Mouse (Mus musculus) liver, embryonic 16.5 days (tissue): ENCODE results near the gene Gpr83. TPM values are rescaled to one million over a fixed set of nuclear protein-coding genes. Genes with fewer than 3 reads are reported as not detected.
"Not testable (repeated sequence)": the region's sequence is repeated elsewhere in the genome, so short reads cannot be mapped to it uniquely, and the experiment has no call there.

Experiments
- ATAC-seq: fragments of 200-750 bp; cut with Nextera tagmentation; 2 replicates; pipeline ENCODE4 v1.8.0; 2017; ENCODE audit warnings: low read depth, mild to moderate bottlenecking, moderate number of reproducible peaks, moderate library complexity
- H3K27ac ChIP-seq: fragments of 300-500 bp; sonication (generic); 2 replicates; pipeline ENCODE4 v1.5.1; 2014; ENCODE audit warnings: mild to moderate bottlenecking, low read length
- H3K27me3 ChIP-seq: fragments of 300-500 bp; sonication (generic); 2 replicates; pipeline ENCODE4 v1.6.1; 2014; ENCODE audit warnings: low read depth, low read length, mixed read lengths; ENCODE audit not compliant: control insufficient read depth, insufficient read depth
- H3K36me3 ChIP-seq: fragments of 300-500 bp; sonication (generic); 2 replicates; pipeline ENCODE4 v1.6.1; 2014; ENCODE audit warnings: mild to moderate bottlenecking; ENCODE audit not compliant: control insufficient read depth, insufficient read depth
- H3K4me1 ChIP-seq: fragments of 300-500 bp; sonication (generic); 2 replicates; pipeline ENCODE4 v1.6.1; 2014; ENCODE audit warnings: low read depth, low read length, mixed read lengths; ENCODE audit not compliant: control insufficient read depth
- H3K4me2 ChIP-seq: fragments of 300-500 bp; sonication (generic); 2 replicates; pipeline ENCODE4 v1.6.1; 2014; ENCODE audit warnings: low read depth, low read length, mixed read lengths
- H3K4me3 ChIP-seq: fragments of 300-500 bp; sonication (generic); 2 replicates; pipeline ENCODE4 v1.5.1; 2014; ENCODE audit warnings: low read depth, mild to moderate bottlenecking, low read length
- H3K9ac ChIP-seq: fragments of 300-500 bp; sonication (generic); 2 replicates; pipeline ENCODE4 v1.6.1; 2014; ENCODE audit warnings: low read depth, low read length
- H3K9me3 ChIP-seq: fragments of 300-500 bp; sonication (generic); replicated peaks from 2 replicates; pipeline ENCODE4 v1.6.1; 2016; ENCODE audit warnings: low read length; ENCODE audit not compliant: control insufficient read depth
- WGBS: fragments of 180-500 bp; shearing (Covaris S2); extraction: QIAGEN DNeasy Blood & Tissue Kit; methylation state at CpG from one replicate; pipeline ENCODE4 v1.1.7; 2014; ENCODE audit not compliant: insufficient replicate concordance; 5-methylcytosine and 5-hydroxymethylcytosine counted together
- polyA plus RNA-seq: library from polyadenylated mRNA; unstranded; fragments of >200 nt; fragmentation: Nextera tagmentation; extraction: Ambion mirVana; gene quantifications from 2 replicates; pipeline ENCODE4 v1.2.1, GENCODE M21; 2015

Gene Gpr83
- polyA plus RNA-seq, 1 experiment from 2014 or later: 0.04 TPM

DNA sequence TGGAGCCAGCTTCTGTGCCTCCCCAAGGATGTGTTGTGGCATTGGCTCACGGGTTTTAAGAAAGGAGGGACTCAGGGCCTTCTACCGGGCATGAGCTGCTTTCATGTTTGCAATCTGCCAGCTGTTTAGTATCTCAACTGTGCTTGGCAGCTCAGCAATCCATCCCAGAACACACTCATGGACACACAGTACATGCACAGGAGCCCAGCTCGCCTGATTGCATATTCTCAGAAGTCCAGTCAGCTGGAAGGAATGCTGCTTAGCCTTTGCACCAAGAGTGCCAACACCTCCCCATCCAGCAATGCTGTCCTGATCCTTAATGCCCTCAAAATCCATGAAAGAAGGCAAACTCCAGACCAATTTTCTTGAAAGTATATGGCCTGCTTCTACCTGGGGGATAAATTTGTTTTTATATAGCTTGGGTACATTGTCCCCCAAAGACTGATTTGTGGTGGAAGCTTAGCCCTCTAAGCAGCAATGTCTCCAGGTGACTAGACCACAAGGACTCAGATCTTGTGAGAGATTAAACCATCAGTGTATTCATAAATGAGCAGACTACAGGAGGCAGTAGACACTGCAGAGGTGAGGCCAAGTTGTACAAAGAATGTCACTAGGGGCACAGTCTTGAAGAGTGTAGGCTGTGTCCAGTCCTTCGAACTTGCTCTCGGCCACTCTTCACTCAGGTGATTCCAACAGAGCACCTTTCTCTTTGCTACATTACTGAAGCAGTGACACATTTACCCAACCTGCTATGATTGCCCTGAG, 15.9 kb downstream of the Gpr83 start:
- 58% methylated on average over 5 of the region's 5 CpGs for WGBS
- H3K4me2 ChIP-seq: no peak overlapping the region
- H3K9ac ChIP-seq: no peak overlapping the region
- H3K27ac ChIP-seq: no peak overlapping the region
- H3K9me3 ChIP-seq: no peaks in the 10 kb centered on the region
- H3K4me3 ChIP-seq: no peak overlapping the region
- no peaks in the 10 kb centered on the region for H3K36me3 ChIP-seq
- no peaks in the 10 kb centered on the region for H3K27me3 ChIP-seq
- no peaks in the 10 kb centered on the region for H3K4me1 ChIP-seq
- no peak for ATAC-seq

DNA sequence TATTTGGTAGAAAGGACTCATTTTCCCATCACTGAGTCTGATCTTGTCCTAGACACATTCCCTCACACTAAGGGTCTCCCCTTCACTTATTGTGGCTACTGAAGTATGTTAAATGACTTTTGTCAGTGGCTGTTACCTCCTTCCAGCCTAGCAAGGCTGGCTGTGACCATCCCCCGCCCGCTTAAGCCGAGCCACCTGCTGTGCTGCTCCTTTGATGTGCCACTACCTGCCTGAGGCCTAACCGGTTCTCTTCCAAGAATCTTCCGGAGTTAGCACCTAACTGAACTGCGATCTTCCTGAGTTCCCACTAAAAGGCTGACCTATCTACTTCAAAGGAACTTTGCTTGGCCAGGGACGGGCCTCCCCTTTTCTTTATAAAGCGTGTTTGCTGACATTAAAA, 16.6 kb downstream of the Gpr83 start:
- not testable (repeated sequence) for H3K4me1 ChIP-seq, H3K4me3 ChIP-seq, H3K36me3 ChIP-seq, H3K27me3 ChIP-seq, ATAC-seq, H3K27ac ChIP-seq, H3K9me3 ChIP-seq, H3K9ac ChIP-seq, H3K4me2 ChIP-seq
- WGBS: 46% methylated on average over 8 of the region's 8 CpGs

DNA sequence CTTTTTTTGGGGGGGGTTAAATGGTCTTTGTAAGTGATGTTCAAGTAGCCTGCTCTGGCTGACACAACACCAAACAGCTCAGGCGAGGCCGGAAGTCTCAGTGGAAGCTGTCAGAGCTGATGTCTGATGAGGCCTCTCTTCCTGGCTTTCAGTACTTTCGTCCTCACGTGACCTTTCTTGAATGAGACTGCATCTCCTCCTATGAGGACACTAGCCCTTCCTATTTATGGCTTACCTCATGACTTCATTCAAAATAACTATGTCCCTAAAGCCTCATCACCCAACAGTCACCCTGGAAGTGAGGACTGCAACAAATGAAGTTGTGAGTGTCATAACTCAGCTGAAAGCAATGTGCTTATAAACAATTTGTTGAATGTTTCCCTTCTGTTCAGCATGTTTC, 24.6 kb downstream of the Gpr83 start:
- 27% methylated on average over 4 of the region's 4 CpGs for WGBS
- Histone ChIP-seq H3K27me3 (no peaks in the 10 kb centered on the region), H3K9me3 (no peaks in the 10 kb centered on the region), H3K4me3 (no peak overlapping the region), H3K9ac (no peak overlapping the region), H3K4me2 (no peak overlapping the region), H3K27ac (no peak overlapping the region), H3K4me1 (no peaks in the 10 kb centered on the region), H3K36me3 (no peaks in the 10 kb centered on the region)
- ATAC-seq: no peak

DNA sequence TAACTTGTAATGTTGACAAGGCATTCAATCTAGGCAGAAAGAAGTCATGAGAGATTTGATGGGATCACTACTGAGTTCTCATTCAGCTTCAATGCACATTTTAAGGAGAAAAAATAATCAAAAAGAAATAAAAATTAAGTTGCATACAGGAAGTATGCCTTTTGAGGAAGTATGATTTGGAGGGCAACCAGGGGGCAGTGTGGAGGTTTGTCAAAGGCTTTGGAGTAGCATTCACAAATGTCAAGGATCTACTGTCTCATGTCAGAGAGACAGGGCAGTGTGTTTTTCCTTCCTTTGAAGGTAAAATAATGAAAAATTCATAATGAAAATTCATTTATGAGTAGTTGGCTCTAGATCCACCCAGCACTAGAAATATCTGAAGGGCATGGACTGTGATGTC, 25.1 kb downstream of the Gpr83 start:
- H3K4me1 ChIP-seq: no peaks in the 10 kb centered on the region
- H3K4me3 ChIP-seq: no peak overlapping the region
- no peaks in the 10 kb centered on the region for H3K9me3 ChIP-seq
- H3K4me2 ChIP-seq: no peak overlapping the region
- no peaks in the 10 kb centered on the region for H3K36me3 ChIP-seq
- no peak for ATAC-seq
- H3K9ac ChIP-seq: no peak overlapping the region
- H3K27me3 ChIP-seq: no peaks in the 10 kb centered on the region
- no peak overlapping the region for H3K27ac ChIP-seq

DNA sequence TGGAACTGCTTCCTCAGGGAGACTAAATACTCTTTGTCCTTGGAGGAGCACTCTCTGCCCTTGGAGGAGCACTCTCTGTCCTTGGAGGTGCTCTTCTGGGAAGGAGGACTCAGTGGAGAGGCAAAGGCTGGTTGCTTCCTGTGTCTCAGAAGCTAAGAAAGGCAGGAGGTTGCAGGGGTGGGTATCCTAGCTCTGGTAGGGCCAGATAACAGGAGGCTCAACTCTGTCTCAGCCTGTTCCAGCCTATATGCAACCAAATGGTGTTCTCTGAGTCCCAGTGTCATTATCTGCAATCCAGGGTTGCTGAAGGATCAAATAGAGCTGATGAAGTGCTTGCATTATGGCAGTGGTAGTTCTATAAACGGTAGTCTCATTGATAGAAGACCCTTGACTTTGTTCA, 25.9 kb downstream of the Gpr83 start:
- Histone ChIP-seq H3K27me3 (no peaks in the 10 kb centered on the region), H3K4me1 (no peaks in the 10 kb centered on the region), H3K9me3 (no peaks in the 10 kb centered on the region), H3K36me3 (no peaks in the 10 kb centered on the region), H3K4me2 (no peak overlapping the region), H3K4me3 (no peak overlapping the region), H3K9ac (no peak overlapping the region), H3K27ac (no peak overlapping the region)
- 22% methylated on average over 1 of the region's 1 CpGs for whole genome bisulfite sequencing
- peak; percentile 67 for ATAC-seq

DNA sequence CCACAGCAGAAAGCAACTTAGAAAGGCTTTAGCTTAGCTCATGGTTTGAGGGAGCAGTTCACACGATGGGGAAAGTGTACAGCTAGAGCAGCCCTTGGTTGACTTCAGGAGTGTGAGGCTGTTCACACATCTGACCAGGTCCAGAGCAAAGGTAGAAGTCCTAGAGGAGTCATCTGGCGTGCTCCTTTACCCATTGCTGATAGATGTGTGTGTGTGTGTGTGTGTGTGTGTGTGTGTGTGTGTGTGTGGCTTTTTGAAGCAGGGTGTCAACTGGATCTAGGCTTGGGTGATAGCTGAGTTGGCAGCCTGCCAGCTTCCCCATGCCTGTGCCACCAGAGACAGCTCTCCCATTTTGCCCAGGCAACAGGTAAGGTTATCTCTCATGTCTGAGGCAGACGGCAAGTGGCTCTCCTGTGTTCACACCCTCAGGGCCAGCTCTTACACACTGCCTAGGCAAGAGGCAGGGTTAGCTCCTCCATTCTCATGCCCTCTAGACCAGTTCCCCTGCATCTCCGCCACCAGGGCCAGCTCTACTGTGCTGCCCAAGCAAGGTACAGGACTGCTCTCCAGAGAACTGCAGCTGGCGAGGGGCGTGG, 27.9 kb downstream of the Gpr83 start:
- Histone ChIP-seq H3K27me3 (no peaks in the 10 kb centered on the region), H3K36me3 (no peaks in the 10 kb centered on the region), H3K4me1 (no peaks in the 10 kb centered on the region), H3K4me2 (no peak overlapping the region), H3K9ac (no peak overlapping the region), H3K9me3 (no peaks in the 10 kb centered on the region), H3K4me3 (no peak overlapping the region), H3K27ac (no peak overlapping the region)
- WGBS: 56% methylated on average over 6 of the region's 6 CpGs
- ATAC-seq: 0 out of 2 replicates have a peak, but pooled peaks have one; percentile 19

DNA sequence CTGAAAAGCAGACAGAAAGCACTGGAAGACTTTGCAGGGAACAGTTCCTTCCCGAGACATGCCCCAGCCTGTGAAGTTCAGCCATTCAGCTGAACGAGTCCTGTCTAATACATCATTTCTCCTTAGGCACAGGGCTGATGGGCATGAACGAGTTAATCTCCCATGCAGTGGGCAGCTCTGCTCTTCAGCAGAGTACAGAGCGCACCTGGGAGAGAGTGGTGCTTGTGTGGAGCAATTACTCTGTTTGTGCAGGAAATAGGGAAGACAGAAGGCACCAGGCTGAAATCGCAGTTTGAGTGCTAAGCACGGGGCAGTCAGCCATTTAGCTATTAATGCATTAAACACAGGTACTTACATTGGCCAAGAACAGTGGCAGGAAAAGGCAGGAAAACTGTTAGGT, 28.7 kb downstream of the Gpr83 start:
- H3K9ac ChIP-seq: no peak overlapping the region
- no peak overlapping the region for H3K4me2 ChIP-seq
- H3K27ac ChIP-seq: no peak overlapping the region
- ATAC-seq: no peak
- H3K4me3 ChIP-seq: no peak overlapping the region
- no peaks in the 10 kb centered on the region for H3K27me3 ChIP-seq
- WGBS: 54% methylated on average over 6 of the region's 6 CpGs
- H3K9me3 ChIP-seq: no peaks in the 10 kb centered on the region
- no peaks in the 10 kb centered on the region for H3K4me1 ChIP-seq
- H3K36me3 ChIP-seq: no peaks in the 10 kb centered on the region

DNA sequence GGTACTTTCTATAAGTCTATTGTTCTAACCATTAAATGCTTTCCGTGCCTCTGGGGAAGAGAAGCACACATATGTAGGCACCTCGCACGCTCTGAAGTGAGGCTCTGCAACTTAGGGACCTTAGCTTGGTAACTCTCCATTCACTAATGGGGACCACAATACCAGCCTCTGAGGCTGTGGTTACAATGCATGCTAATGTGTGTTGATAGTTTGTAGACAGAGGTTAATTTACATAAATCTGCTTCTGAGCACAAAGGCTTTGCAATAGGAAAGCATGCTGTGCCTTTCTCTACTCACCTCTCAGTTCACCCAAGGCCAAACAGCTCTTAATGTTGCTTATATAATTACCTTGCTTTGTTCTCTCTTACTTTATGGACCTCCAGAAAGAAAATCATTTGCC, 30.7 kb downstream of the Gpr83 start:
- 73% methylated on average over 3 of the region's 3 CpGs for WGBS
- H3K4me1 ChIP-seq: no peaks in the 10 kb centered on the region
- H3K4me2 ChIP-seq: no peak overlapping the region
- ATAC-seq: no peak
- no peaks in the 10 kb centered on the region for H3K27me3 ChIP-seq
- no peak overlapping the region for H3K27ac ChIP-seq
- no peak overlapping the region for H3K4me3 ChIP-seq
- H3K9ac ChIP-seq: no peak overlapping the region
- H3K36me3 ChIP-seq: no peaks in the 10 kb centered on the region
- H3K9me3 ChIP-seq: no peaks in the 10 kb centered on the region

DNA sequence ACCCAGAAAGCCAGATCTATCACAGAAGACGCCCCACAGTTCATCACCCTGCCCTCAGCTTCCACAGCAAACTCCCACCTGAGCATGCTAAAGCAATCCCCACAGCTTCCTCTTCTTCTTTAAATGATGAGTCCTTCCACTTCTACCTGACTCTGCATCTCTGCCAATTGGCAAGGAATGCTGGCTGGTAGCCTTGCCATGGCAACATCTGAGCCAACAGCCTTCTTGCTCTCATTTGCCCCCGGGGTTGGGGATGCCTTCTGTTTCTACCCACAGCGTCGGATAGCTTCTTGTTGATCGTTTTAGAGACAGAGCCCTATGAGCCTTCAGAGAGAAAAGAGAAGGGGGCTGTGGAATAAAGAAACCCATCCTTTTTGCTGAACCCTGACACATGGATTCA, 31.9 kb downstream of the Gpr83 start:
- whole genome bisulfite sequencing: 67% methylated on average over 5 of the region's 5 CpGs
- Histone ChIP-seq H3K4me2 (no peak overlapping the region), H3K9ac (no peak overlapping the region), H3K4me3 (no peak overlapping the region), H3K9me3 (no peaks in the 10 kb centered on the region), H3K27me3 (no peaks in the 10 kb centered on the region), H3K36me3 (no peaks in the 10 kb centered on the region), H3K27ac (no peak overlapping the region), H3K4me1 (no peaks in the 10 kb centered on the region)
- no peak for ATAC-seq
